Mouse (Mus musculus) ovary, postnatal 10 days (tissue): ENCODE data around the gene Adamts8.

Experiments
- DNase-seq: peaks from one replicate; pipeline ENCODE4 v3.0.0; 2022; ENCODE audit warnings: low spot score

The Adamts8 gene

DNA sequence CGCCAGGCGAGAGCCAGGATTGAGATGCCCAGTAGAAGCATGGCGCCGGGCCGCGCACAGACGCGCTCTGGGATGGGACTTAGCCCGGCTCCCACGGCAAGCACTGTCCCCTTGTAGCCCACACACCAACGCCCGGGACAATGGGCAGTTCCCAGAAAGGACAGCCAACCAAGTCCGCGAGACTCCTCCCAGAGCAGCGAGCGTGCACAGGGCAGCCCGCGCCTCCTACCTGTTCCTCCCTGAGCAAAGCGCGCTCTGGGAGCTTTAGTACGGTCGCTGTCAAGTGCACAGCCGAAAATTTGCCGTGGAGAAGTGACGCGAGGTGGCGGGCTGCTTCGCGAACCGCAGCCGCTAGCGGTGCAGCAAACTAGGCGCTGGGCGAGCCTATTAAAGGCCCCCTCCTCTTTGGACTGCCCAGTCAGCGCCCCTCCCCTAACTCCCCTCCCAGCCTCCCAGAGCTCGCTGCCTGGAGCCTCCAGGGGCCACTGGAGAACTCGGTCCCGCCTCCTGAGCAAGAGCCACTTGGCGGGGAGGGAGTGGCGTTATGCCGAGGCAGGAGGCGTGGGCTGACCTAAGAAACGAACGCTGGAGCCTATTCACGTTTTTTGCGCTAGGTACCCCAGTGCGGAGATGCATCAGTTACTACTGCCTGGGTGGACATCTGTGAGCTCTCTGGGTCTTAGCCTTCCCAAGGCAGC, 20.0 kb upstream of the Adamts8 start, which contains the start of gene Adamts15:
TSS of gene Adamts15 (minus strand) at position 256 of the 698 bp plus-strand sequence.
- DNase-seq: peak; percentile 57

DNA sequence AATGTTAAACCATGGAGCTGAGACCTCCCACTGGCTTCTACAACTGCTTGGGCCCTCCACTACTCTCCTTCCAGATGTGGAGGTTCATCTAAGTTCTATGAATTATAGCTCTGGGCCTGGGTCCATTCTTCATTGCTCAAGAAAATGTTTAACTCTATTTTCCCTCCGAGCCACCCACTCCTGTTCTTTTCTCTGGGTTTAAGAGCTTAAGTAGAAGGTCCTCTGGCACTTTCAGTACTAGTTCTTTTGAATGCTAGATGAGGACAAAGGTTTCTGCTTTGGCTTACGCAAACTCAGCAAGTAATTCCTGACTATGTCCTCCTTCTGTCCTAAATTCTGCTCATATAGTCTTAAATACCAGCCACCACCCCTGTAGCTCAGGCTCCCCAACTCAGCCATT, 13.6 kb upstream of the Adamts8 start:
- DNase-seq: no peak

DNA sequence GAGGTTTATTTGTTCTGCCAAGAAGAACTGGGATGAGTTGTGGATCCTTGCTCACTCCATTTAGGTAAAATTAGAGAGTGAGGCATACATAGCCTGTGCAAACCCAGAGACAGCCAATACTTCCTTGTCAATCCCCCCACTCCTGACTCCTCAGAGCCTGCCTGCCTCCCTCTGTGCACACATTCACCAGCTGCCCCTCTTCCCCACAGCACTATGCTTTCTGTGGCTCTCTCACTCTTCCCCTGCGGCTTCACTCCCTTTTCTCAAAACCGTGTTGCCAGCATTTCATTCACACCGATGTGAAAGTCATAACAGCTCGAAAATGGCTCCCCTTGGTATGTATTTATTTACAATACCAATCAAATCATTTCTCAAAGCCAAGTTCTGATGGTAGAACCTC, 10.0 kb upstream of the Adamts8 start:
- DNase-seq: no peak

DNA sequence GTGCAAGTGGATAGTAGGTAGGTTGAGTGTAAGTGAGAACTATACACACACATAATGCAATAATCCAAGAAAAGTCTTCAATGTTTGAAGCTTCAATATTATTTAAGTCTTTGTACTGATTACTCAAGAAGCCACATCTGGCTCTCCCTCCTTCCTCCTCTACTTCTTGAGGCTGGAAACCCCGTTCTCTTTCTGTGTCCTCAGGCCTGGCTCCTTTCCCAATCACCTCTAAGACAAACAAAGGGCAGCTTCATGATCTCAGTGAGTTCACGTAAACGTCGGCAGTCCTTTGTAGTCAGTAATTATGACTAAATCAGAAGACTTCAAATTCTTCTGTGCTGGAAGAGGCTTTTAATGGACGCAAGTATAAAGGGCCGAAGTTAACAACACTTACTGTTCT, 7.5 kb upstream of the Adamts8 start:
- no peak for DNase-seq

DNA sequence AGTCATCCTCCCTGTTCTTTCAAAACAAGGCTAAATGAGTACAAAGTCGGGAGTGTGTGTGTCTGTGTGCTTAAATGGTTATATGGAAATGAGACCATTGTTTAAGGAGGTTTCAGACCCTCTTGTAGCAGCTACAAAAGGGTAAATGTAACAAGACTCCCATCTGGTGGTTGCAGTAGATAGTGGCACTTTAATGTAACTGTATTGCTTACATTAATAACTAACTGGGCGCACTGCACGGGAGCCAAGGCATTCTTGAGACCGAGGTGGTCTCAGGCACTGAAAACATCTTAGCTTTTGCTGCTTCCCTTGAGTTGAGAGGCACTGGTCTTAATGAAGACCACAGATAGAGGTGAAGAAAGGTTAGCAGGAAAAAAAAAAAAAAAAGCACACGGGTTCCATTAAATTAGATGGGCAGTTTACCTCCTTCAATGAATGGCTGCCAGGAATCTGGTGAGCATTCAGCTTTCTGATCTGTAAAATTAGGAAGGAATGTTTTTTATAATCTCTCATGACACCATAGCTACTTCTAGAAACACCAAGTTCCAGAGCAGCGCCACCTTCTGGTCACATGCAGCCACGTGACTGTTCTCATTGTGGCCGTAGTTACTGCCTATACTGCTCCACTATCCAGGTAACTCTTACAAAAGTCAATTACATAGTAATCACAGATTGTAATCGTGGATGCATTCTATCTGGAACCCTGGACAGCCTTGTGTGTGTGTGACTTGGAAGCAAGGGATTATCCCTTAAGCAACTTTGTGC, 5.5 kb upstream of the Adamts8 start:
- DNase-seq: no peak

DNA sequence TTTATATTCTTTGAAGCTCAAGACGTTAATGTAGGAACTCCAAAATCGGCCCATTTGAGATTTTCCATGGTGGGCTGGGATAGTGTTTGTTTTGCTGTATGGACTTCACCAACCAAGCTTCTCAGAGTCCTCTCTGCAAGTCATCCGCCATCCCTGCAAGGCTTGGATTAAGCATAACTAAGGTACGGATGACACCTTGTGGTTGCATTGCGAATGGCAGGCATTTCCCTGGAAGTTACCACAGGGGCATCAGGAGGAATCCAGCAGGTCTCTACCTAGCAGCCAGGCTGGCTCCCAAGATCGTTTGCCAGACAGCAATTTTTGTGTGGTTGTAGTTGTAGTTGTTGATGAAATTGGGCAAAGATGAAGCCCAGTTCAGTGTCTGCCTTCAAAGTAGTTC, 2.0 kb upstream of the Adamts8 start:
- peak; percentile 88 for DNase-seq

DNA sequence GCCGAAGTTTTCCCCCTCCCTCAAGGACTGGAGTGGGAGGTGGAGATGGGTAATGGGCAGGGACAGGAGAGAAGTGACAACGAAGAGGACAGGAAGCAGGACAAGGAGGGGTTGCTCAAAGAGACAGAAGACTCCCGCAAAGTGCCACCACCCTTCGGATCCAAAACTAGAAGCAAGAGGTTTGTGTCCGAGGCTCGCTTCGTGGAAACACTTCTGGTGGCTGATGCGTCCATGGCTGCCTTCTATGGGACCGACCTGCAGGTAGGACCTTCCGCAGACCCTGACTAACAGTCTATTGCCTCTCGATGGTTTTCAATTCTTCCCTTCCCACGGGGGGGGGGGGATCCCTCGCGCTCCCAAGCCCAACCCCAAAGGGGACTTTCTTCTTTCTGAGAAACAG, 979 bp downstream of the Adamts8 start:
- DNase-seq: no peak

DNA sequence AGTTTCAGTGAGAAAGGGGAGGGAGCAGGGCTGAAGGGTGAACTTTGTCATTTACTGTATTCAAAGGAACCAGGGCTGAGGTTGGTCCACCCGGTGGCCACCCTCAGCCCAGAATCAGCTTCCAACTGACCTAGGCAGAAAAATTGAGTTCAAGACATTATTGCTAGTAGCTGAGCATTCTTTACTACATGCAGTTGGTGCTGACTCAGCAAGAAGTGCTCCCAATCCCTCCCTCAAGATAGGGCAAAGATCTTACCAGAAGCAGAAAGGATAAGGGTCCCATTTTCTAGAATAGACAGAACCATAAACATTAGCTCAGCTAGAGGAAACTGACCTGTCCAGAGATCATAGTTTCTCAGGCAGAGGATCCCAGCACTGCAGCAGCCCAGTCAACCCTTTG, 1.9 kb downstream of the Adamts8 start:
- no peak for DNase-seq

DNA sequence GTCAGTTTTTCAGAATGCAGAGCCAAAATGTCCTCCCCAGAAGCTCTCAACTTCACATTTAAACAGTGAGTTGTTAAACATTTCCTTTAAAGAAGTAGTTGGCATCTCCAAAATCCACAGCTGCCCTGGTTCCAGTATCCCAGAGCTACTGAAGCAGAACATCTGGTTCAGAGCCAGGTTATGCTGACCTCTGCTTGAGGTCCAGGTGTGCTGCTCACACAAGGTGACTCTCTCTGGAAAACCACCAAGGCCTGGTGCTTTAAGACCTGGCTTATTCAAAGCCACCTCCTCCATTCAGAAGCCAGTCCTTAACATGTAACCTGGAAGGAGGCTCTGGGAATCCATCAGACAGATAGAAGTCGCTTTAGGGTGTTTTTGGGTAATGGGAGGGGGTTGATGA, 2.9 kb downstream of the Adamts8 start:
- DNase-seq: no peak

DNA sequence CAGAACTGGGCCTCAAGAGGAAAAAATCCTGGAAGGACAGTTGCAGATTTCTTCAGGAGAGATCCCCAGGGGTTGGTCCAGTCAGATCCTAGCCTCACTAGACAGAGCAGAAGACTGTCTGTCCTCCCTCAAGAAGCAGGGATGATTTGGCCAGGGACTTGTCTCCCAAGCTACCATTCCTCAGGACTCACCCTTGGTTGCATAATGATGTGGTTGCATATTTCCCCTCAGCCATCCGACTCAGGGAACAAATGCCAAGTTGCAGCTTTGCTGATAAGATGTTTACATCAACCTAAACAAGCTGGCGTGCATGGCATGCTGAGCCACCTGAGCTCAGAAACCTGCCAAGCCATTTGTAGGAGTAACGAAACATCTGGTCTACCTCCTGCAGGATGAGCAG, 7.1 kb downstream of the Adamts8 start:
- DNase-seq: no peak

DNA sequence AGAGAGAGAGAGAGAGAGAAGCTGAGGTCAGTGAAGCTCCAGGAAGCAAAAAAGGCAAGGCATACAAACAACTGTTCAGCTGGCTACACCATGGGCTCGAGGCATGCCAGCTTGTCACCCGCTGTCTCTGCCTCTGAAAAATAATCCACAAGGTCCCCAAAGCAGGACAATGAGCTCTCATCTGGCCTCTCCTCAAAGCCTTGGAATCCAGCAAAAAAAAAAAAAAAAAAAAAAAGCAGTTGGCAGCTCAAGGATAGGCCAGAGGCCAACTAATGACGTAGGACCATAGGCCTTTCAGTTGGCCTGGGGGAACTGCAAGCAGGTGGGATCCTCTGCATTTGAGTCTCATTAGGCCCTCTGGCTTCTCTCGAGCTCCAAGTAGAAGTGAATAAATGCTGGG, 7.6 kb downstream of the Adamts8 start:
- DNase-seq: no peak

DNA sequence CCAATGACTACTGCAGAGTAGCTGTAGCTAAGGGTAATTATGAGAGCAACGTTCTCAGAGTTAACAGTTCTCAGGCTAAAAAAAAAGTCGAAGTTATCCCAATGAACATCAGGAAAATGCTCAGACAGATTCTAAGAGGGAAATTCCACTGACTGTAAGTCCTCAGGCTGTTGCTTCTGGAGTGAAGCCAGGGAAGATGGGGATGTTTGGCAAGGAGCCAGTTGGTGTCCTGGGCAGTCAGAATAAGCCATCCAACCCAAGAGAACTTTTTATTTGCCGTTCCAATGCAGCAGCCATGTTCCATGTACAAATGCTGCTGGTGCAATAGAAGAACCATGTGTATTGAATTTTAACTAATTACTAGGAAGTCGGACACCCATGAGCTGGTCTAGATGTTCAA, 8.2 kb downstream of the Adamts8 start:
- no peak for DNase-seq

DNA sequence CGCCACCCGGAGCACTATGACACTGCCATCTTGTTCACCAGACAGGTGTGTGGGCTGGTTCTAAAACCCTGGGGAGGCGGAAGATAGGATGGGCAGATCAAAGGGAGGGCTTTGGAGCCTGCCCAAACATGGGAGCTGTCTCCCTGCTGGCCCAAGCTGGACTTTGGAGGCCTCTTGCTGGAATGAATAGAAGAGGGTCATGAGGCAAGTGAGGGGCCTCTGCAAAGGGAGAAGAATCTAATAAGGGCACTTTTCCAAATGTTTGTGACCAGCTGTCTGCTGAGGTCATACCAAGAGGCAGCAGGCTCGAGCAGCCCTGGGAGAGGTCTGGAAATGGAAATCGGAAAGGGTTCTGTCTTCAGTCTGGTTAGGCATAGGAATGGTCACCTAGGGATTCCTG, 9.1 kb downstream of the Adamts8 start:
- no peak for DNase-seq

DNA sequence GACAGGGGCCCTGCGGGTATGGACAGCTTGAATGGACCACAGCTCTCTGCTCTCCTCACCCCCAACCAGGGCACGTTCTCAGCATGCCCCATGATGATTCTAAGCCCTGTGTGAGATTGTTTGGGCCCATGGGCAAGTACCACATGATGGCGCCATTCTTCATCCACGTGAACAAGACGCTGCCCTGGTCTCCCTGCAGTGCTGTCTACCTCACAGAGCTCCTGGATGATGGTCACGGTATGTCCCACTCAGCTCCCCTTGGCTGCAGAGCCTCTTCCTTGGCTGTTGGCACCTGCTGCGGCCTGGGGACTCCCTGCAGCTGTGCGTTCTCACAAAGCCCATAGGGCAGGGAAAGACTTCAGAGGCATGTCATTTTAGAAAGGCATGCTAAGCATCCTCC, 10.9 kb downstream of the Adamts8 start:
- no peak for DNase-seq

DNA sequence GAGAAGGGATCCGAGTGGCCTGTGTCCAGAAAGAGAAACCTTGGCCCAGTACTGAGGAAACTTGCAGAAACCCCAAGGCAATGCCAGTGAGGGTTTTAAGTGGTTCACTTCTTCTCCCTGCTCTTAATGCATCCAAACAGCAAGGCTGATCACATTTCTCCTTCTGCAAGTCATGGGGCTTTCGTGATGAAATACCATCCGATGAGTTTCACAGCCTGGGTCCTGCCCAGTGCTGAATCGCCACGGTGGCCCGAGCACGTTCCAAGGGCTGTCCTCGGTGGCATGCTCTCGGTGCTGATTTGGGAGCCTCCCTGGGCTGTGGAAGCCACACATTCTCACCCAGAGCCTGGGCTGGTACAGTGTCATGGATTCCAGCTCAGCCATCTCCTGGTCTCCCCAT, 12.9 kb downstream of the Adamts8 start:
- DNase-seq: no peak

DNA sequence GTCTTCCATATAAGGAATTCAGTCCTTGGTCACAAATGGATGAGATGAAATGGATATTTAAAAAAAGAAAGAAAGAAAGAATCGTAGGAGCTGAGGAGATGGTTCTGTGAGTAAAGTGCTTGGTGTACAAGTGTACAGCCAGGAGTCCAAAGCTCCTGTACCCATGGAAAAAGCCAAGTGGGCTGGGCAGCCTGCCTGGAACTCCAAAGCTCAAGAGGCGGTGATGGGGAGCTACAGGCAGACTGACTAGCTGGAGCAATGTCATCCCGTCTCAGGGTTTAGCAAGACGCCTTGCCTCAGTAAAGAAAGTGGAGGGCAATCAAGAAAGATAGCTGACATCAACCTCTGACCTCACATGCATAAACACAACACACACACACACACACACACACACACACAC, 21.4 kb downstream of the Adamts8 start:
- no peak for DNase-seq

DNA sequence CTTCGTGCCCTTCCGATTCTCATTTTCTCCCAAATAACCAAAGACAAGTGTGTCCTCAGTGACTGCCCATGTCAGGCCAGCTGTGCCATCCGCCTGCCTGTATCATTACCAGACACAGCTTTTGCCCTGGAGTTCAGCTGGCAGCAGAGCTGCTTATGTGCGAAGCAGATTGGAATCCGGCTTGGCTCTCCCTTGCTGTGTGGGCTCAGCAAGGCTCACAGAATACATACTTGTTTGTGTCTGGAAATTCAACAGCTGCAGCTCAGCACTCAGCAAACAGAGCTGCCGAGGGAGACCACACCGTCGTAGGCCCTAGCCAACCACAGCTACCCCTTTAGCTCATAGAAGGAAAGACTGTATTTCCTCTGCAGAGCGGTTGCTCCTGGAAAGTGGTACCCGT, 22.3 kb downstream of the Adamts8 start:
- DNase-seq: no peak

DNA sequence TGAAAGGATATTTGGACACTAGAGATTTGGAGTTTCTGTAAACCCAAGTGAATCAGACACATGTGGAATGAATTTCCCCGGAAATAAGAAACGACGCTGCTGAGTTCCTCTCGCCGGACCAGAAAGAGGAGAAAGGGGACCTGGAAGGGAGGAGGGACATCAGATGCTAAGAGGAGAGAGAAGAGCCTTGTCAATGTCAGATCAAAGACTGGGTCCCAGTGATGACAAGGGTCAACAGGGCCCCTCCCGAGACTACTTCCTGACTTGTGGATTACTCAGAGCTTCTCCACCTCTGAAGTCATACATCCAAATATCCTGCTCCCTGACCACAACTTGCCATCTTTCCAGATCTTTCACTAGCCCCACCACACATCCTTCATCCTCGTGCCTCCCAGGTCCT, 24.5 kb downstream of the Adamts8 start:
- no peak for DNase-seq

DNA sequence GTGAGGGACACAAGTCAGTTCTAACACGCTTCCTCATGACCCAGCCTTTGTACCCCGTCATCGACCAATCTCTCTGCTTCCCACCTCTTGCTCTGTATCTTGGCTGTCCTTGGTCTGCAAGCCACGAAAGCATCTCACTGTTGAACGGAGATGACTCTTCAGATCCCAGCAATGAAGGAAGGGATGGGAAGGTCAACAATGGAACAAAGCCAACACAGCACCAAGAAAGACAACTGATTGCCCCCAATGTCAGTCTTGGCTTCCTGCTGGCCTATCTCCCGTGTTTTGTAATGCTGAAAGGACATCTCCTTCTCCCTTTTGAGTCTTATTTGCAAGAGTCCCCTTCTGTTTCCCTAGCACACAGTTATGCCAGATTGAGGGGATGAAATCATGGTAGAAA, 25.8 kb downstream of the Adamts8 start:
- no peak for DNase-seq

DNA sequence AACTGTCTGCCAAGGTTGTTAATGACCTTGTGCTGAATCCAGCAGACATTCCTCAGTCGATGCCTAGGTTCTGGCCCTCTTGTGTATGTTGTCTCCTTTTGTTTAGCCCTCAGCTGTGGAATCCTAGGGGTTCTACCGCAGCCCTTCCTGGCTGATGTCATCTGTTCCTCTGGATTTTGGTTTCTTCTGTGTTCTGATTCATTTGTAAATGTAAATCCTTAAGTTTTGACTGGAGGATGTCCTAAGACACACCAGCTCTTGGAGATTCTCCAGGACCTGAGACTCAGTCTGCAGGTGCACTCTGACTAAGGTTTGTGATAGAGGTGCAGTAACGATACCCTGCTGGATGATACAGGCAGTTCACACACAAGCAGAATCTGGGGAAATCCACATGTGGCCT, 27.6 kb downstream of the Adamts8 start:
- DNase-seq: no peak

DNA sequence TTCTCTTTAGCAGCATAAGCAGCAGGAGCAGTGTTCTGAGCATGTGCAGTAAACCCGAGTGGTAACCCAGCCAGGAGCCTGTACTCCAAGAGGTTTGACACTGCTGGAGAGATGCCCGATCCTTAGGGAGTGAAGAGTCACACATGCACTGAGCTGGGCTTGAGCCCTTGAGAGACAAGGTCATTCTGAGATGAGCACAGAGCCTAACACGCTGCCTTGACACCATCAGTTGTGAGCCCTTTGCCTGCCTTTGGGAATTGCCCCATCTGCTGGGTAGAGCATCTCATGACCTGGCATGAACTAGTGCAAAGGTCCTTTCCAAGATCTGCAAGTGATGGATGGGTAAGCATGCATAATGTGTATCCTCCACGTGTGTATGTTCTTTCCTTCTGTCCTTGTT, 29.6 kb downstream of the Adamts8 start:
- DNase-seq: no peak

DNA sequence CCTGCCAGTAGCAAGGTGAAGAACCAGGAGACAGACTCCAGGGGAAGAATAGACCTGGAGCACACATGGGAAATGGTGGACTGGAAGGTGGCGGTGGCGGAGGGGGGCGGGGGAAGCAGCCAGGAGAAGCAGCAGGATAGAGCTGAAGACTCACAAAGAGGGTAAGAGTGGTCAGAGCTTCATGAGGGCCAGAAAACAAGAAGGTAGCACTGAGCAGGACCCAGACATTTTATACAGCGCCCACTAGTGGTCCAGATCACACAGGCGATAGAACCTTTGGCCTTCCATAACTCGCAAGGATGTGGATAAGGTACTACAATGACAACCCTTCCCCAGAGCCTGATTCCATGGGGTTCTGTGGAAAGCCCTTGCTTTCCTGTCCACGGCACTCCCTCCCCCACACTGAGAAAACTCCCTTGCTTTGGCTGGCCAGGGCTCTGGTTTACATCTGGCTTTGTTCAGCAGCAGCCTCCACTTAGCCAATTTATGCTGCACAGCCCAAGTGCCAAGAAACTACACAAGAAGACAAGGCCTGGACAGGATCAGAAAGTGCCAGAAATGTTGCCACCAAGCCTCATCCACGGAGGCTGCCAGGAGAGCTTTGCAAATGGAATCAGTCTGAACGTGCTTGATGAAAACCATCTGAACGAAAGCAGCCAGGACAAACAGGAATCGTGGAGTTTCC, 34.1 kb downstream of the Adamts8 start:
- no peak for DNase-seq

DNA sequence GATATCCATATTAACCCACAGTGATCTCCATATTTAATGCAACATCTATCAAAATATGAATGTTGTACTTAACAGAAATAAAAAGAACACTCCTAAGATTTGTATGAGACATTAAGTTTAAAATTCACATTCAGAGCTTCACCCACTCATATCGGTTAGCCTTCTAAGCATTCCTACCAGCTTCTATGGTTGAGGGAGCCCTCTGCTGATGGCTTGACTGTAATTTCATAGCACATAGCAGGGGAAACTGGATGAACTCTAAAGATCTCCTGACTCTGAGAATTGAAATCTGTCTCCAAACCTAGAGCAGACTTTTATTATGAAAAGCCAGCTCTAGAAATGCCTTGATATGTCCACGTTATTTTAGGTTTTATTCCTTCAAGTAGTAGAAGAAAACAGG, 38.1 kb downstream of the Adamts8 start:
- no peak for DNase-seq
